Mouse (Mus musculus): Measurements from ENCODE around the gene Rarres2. TPM values are rescaled to one million over a fixed set of nuclear protein-coding genes. Genes with fewer than 3 reads are reported as not detected.

The Rarres2 gene
- total RNA-seq (2021): 10 to 100 TPM; 13.9 to 22.2 TPM
- long read RNA-seq, experiment 1, transcript Rarres2-204 (6 exons, 795 nt): major isoform, 6 of 10 reads
- long read RNA-seq, experiment 1, partial matches to known transcripts: 0 of 10 reads
- long read RNA-seq, experiment 1, other reads (novel, unspliced or antisense): 0 of 10 reads
- long read RNA-seq, experiment 2, partial matches to known transcripts: 3 of 7 reads
- long read RNA-seq, experiment 2, other reads (novel, unspliced or antisense): 0 of 7 reads

- Histone ChIP-seq H3K4me3 (peak within 1 kb of the TSS; percentile 70), H3K27ac (peak within 1 kb of the TSS; percentile 84)
- no peak for TF ChIP-seq CTCF (IDR thresholded peaks at IDR 0.05)
- peak; percentile 71 for DNase-seq
- intact Hi-C loops (cut with DNase I): no loop called here
These were observed at the start of gene Rarres2 for GRCm38 (mm10) chr6:48572572-48573061. Gene Rarres2 (minus strand): TSS chr6:48572789.

DNA sequence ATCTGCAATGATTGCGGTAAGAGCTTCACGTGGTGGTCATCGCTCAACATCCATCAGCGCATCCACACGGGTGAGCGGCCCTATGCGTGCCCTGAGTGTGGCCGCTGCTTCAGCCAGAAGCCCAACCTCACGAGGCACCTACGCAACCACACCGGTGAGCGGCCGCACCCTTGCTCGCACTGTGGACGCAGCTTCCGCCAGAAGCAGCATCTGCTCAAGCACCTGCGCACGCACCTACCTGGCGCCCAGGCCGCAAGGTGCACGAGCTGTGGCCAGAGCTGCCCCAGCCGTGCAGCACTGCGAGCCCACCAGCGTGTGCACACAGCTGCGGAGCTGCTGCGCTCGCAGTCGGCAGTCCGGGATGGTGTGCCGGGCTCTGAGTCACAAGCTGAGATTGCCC lies 47.4 kb upstream of the Rarres2 start:
- Histone ChIP-seq H3K27ac (no peak overlapping the region), H3K4me3 (no peak overlapping the region)
- TF ChIP-seq CTCF (IDR thresholded peaks at IDR 0.05): no peak
- DNase-seq: no peak
- intact Hi-C loops (cut with DNase I): no loop called here

GRCm38 (mm10) chr6:48614756-48615155 lies 42.2 kb upstream of the Rarres2 start:
- Histone ChIP-seq H3K27ac (no peak overlapping the region), H3K4me3 (no peak overlapping the region)
- no peak for DNase-seq
- no peak for TF ChIP-seq CTCF (IDR thresholded peaks at IDR 0.05)
- intact Hi-C loops (cut with DNase I): no loop called here

GRCm38 (mm10) chr6:48613464-48613863 lies 40.9 kb upstream of the Rarres2 start:
- no peak for DNase-seq
- no peak for TF ChIP-seq CTCF (IDR thresholded peaks at IDR 0.05)
- intact Hi-C loops (cut with DNase I): no loop called here
- H3K27ac ChIP-seq: no peak overlapping the region
- no peak overlapping the region for H3K4me3 ChIP-seq

DNA sequence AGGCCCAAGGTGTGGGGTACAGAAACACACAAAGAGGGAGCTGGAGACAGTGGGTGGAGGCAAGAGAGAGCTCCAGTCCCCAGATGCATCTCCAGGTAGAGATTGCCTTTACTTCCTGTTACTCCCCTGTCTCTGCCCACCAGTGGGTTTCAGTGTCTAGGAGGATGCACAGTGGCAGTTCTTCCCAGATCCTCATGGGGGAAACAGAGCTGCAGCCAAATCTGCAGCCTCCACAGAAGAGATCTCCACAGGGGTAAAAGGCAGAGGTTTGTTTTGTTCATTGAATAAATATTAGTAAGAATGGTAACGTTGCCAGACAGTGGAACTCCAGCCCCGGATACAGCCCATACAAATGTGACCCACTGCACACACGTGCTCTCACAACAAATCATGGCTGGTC lies 38.1 kb upstream of the Rarres2 start:
- Histone ChIP-seq H3K4me3 (no peak overlapping the region), H3K27ac (no peak overlapping the region)
- intact Hi-C loops (cut with DNase I): no loop called here
- DNase-seq: no peak
- TF ChIP-seq CTCF (IDR thresholded peaks at IDR 0.05): no peak

- intact Hi-C loops (cut with DNase I): no loop called here
- H3K4me3 ChIP-seq: no peak overlapping the region
These were observed 36.9 kb upstream of the Rarres2 start for GRCm38 (mm10) chr6:48609512-48609911.

GRCm38 (mm10) chr6:48608124-48608523 lies 35.5 kb upstream of the Rarres2 start:
- H3K4me3 ChIP-seq: no peak overlapping the region
- intact Hi-C loops (cut with DNase I): no loop called here
- no peak overlapping the region for H3K27ac ChIP-seq
- no peak for TF ChIP-seq CTCF (IDR thresholded peaks at IDR 0.05)
- DNase-seq: no peak

More at GRCm38 (mm10) chr6:48609512-48609911, 36.9 kb upstream of the Rarres2 start:
- H3K27ac ChIP-seq: no peak overlapping the region
- no peak for TF ChIP-seq CTCF (IDR thresholded peaks at IDR 0.05)
- no peak for DNase-seq

- peak; percentile 58 for DNase-seq
- Histone ChIP-seq H3K4me3 (peak overlapping the region; percentile 78), H3K27ac (peak overlapping the region; percentile 96)
- TF ChIP-seq CTCF (IDR thresholded peaks at IDR 0.05): no peak
- intact Hi-C loops (cut with DNase I): no loop called here
These were observed 29.6 kb upstream of the Rarres2 start for GRCm38 (mm10) chr6:48602080-48602741.

- H3K27ac ChIP-seq: peak within 1 kb of the TSS; percentile 96
- intact Hi-C loops (cut with DNase I): no loop called here
- peak; percentile 99 for DNase-seq
- H3K4me3 ChIP-seq: peak within 1 kb of the TSS; percentile 78
- TF ChIP-seq CTCF (IDR thresholded peaks at IDR 0.05): no peak
These were observed 28.9 kb upstream of the Rarres2 start, which contains the start of gene Zfp775 for GRCm38 (mm10) chr6:48601271-48602079. Gene Zfp775 (plus strand): TSS chr6:48602063.

GRCm38 (mm10) chr6:48600594-48600993 lies 28.0 kb upstream of the Rarres2 start:
- Histone ChIP-seq H3K4me3 (no peak overlapping the region), H3K27ac (peak overlapping the region; percentile 96; the same call in 1 of the 2 replicates)
- no peak for TF ChIP-seq CTCF (IDR thresholded peaks at IDR 0.05)
- intact Hi-C loops (cut with DNase I): no loop called here
- no peak for DNase-seq

GRCm38 (mm10) chr6:48597233-48597625 lies 24.6 kb upstream of the Rarres2 start:
- no peak for DNase-seq
- Histone ChIP-seq H3K27ac (no peak overlapping the region), H3K4me3 (no peak overlapping the region)
- intact Hi-C loops (cut with DNase I): no loop called here
- TF ChIP-seq CTCF (IDR thresholded peaks at IDR 0.05): no peak

GRCm38 (mm10) chr6:48596545-48597232 lies 24.1 kb upstream of the Rarres2 start:
- intact Hi-C loops (cut with DNase I): no loop called here
- Histone ChIP-seq H3K4me3 (no peak overlapping the region), H3K27ac (no peak overlapping the region)
- TF ChIP-seq CTCF (IDR thresholded peaks at IDR 0.05): no peak
- DNase-seq: no peak
